Mouse (Mus musculus): ENCODE measurements around the gene Il9. TPM values are rescaled to one million over a fixed set of nuclear protein-coding genes. Genes with fewer than 3 reads are reported as not detected.
A peak's percentile ranks its signal among the peaks of the same experiment; 100 is the strongest.

Gene Il9
- total and polyA plus RNA-seq, 2 experiments: not detected

- Histone ChIP-seq H3K36me3 (ENCODE audit: control insufficient read depth, insufficient read depth, low read length) (no peaks in the 10 kb centered on the region), H3K27me3 (ENCODE audit: control insufficient read depth, insufficient read depth, low read length) (no peaks in the 10 kb centered on the region), H3K27ac (replicated peaks; ENCODE audit: insufficient read depth, low read depth, low read length) (no peak overlapping the region), H3K9ac (ENCODE audit: low read depth, low read length) (no peak overlapping the region), H3K4me3 (ENCODE audit: insufficient read depth, low read depth, low read length) (no peak overlapping the region), H3K79me2 (ENCODE audit: control insufficient read depth, insufficient read depth, low read length) (no peaks in the 10 kb centered on the region), H3K4me1 (ENCODE audit: control insufficient read depth, insufficient read depth, low read length) (peaks cover 5% of the 10 kb centered on the region)
- 90% methylated on average over 6 of the region's 6 CpGs for WGBS
- TF ChIP-seq CTCF (IDR thresholded peaks at IDR 0.05; ENCODE audit: low read depth, low read length) (0 out of 2 replicates have a peak, but pooled peaks have one; percentile 5), POLR2A (IDR thresholded peaks at IDR 0.05; ENCODE audit: extremely low read depth, insufficient read depth, low read length) (no peak)
- no peak for DNase-seq (ENCODE audit: extremely low read depth, low read depth, low spot score)
These were observed 4.0 kb downstream of the Il9 start for GRCm38 (mm10) chr13:56478027-56478426.

- Histone ChIP-seq H3K4me3 (ENCODE audit: insufficient read depth, low read depth, low read length) (no peak overlapping the region), H3K27ac (replicated peaks; ENCODE audit: insufficient read depth, low read depth, low read length) (no peak overlapping the region), H3K79me2 (ENCODE audit: control insufficient read depth, insufficient read depth, low read length) (no peaks in the 10 kb centered on the region), H3K27me3 (ENCODE audit: control insufficient read depth, insufficient read depth, low read length) (no peaks in the 10 kb centered on the region), H3K9ac (ENCODE audit: low read depth, low read length) (no peak overlapping the region), H3K4me1 (ENCODE audit: control insufficient read depth, insufficient read depth, low read length) (peaks cover 5% of the 10 kb centered on the region), H3K36me3 (ENCODE audit: control insufficient read depth, insufficient read depth, low read length) (no peaks in the 10 kb centered on the region)
- 3% methylated on average over 6 of the region's 6 CpGs for WGBS
- TF ChIP-seq CTCF (IDR thresholded peaks at IDR 0.05; ENCODE audit: low read depth, low read length) (no peak), POLR2A (IDR thresholded peaks at IDR 0.05; ENCODE audit: extremely low read depth, insufficient read depth, low read length) (no peak)
- peak; percentile 67 for DNase-seq (ENCODE audit: extremely low read depth, low read depth, low spot score)
These were observed 4.8 kb downstream of the Il9 start for GRCm38 (mm10) chr13:56477271-56477670.

DNA sequence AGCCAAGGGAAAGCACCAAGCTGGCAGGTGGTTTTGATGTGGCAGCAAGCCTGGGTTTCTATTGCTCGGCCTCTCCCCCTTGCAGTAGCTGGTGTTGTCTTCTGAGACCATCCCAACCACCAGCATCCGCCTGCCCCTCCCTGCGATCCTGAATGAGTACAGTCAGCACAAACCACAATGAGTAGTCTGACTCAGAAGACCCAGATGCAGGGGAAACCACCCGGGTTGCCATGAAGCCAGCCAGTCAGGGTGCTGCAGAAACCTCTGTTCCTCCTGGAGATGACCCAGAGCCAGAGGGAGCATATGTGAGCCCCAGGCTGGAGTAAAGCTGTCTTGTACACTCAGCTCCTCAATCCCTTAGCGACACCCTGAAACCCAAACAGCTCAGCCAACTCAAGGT lies 5.3 kb downstream of the Il9 start:
- Histone ChIP-seq H3K4me1 (ENCODE audit: control insufficient read depth, insufficient read depth, low read length) (peaks cover 5% of the 10 kb centered on the region), H3K36me3 (ENCODE audit: control insufficient read depth, insufficient read depth, low read length) (no peaks in the 10 kb centered on the region), H3K4me3 (ENCODE audit: insufficient read depth, low read depth, low read length) (no peak overlapping the region), H3K27ac (replicated peaks; ENCODE audit: insufficient read depth, low read depth, low read length) (no peak overlapping the region), H3K79me2 (ENCODE audit: control insufficient read depth, insufficient read depth, low read length) (no peaks in the 10 kb centered on the region), H3K27me3 (ENCODE audit: control insufficient read depth, insufficient read depth, low read length) (no peaks in the 10 kb centered on the region), H3K9ac (ENCODE audit: low read depth, low read length) (no peak overlapping the region)
- no peak for DNase-seq (ENCODE audit: extremely low read depth, low read depth, low spot score)
- 49% methylated on average over 5 of the region's 5 CpGs for WGBS
- TF ChIP-seq CTCF (IDR thresholded peaks at IDR 0.05; ENCODE audit: low read depth, low read length) (no peak), POLR2A (IDR thresholded peaks at IDR 0.05; ENCODE audit: extremely low read depth, insufficient read depth, low read length) (no peak)

DNA sequence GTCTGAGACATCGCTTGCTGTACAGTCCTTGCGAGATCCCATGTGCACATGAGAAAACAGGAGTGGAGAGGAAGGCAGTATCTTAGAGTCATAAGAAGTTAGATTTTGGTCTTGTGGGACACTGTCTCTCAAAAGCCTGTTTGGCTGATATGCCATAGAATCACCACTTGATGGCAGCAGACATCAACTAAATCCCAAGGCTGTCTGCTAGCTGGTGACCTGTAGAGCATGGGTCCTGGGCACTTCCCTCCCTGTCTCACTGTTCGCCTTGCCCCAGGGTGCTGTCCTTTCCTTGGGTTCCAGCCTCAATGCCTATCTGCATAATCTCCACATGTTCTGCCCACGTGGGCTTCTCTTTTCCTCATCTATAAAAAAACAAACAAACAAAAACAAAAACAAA lies 6.7 kb downstream of the Il9 start:
- H3K27me3 ChIP-seq (ENCODE audit: control insufficient read depth, insufficient read depth, low read length): no peaks in the 10 kb centered on the region
- H3K27ac ChIP-seq (replicated peaks; ENCODE audit: insufficient read depth, low read depth, low read length): no peak overlapping the region
- WGBS: 16% methylated on average over 4 of the region's 4 CpGs
- H3K4me3 ChIP-seq (ENCODE audit: insufficient read depth, low read depth, low read length): no peak overlapping the region
- DNase-seq (ENCODE audit: extremely low read depth, low read depth, low spot score): peak; percentile 64
- no peak for TF ChIP-seq POLR2A (IDR thresholded peaks at IDR 0.05; ENCODE audit: extremely low read depth, insufficient read depth, low read length)
- TF ChIP-seq CTCF (IDR thresholded peaks at IDR 0.05; ENCODE audit: low read depth, low read length): peak; percentile 69
- H3K9ac ChIP-seq (ENCODE audit: low read depth, low read length): no peak overlapping the region
- H3K79me2 ChIP-seq (ENCODE audit: control insufficient read depth, insufficient read depth, low read length): no peaks in the 10 kb centered on the region
- peaks cover 5% of the 10 kb centered on the region for H3K4me1 ChIP-seq (ENCODE audit: control insufficient read depth, insufficient read depth, low read length)
- no peaks in the 10 kb centered on the region for H3K36me3 ChIP-seq (ENCODE audit: control insufficient read depth, insufficient read depth, low read length)

DNA sequence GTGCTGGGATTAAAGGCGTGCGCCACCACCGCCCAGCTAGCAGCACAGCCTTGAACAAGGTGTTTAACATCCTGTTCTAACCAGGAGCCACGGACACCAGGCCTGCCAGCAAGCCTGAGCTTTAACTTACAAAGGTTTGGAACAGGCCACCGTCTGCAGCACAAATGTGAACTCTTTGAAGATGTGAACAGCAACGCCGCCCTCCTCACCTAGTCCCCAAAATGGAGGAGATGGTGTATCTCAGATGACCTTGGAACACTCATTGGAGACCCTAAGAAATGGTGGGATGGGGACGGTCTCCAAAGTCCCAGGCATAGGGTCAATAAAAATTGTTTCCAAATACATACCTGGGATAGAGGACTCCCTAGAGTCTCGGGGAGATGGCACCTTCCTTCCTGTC lies 9.4 kb downstream of the Il9 start:
- no peak for DNase-seq (ENCODE audit: extremely low read depth, low read depth, low spot score)
- TF ChIP-seq POLR2A (IDR thresholded peaks at IDR 0.05; ENCODE audit: extremely low read depth, insufficient read depth, low read length): no peak
- TF ChIP-seq CTCF (IDR thresholded peaks at IDR 0.05; ENCODE audit: low read depth, low read length): no peak
- Histone ChIP-seq H3K79me2 (ENCODE audit: control insufficient read depth, insufficient read depth, low read length) (no peaks in the 10 kb centered on the region), H3K4me3 (ENCODE audit: insufficient read depth, low read depth, low read length) (no peak overlapping the region), H3K27me3 (ENCODE audit: control insufficient read depth, insufficient read depth, low read length) (no peaks in the 10 kb centered on the region), H3K9ac (ENCODE audit: low read depth, low read length) (no peak overlapping the region), H3K27ac (replicated peaks; ENCODE audit: insufficient read depth, low read depth, low read length) (no peak overlapping the region), H3K36me3 (ENCODE audit: control insufficient read depth, insufficient read depth, low read length) (no peaks in the 10 kb centered on the region), H3K4me1 (ENCODE audit: control insufficient read depth, insufficient read depth, low read length) (peaks cover 5% of the 10 kb centered on the region)
- 92% methylated on average over 9 of the region's 9 CpGs for WGBS

DNA sequence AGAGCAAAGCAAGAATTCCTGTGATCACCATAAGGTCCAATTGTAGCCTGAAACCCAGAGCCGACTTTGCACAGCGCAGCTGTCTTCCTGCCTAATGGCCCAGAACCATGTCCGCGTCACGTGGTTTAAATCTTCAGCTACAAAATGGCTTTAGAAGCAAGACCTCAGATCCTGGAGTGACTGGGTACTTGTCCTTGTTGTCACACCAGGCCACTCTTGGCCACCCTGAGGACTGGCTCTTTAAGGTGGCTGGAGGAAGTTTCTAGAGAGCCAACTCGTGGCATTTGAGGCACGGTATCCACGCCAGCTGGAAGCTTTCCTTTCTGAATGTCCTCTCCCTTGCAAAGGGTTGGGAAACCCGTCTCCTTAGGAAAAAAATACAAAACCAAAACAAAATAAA lies 10.1 kb downstream of the Il9 start:
- no peak overlapping the region for H3K4me3 ChIP-seq (ENCODE audit: insufficient read depth, low read depth, low read length)
- WGBS: 74% methylated on average over 9 of the region's 9 CpGs
- H3K36me3 ChIP-seq (ENCODE audit: control insufficient read depth, insufficient read depth, low read length): no peaks in the 10 kb centered on the region
- H3K4me1 ChIP-seq (ENCODE audit: control insufficient read depth, insufficient read depth, low read length): peaks cover 1% of the 10 kb centered on the region
- DNase-seq (ENCODE audit: extremely low read depth, low read depth, low spot score): no peak
- TF ChIP-seq CTCF (IDR thresholded peaks at IDR 0.05; ENCODE audit: low read depth, low read length) (no peak), POLR2A (IDR thresholded peaks at IDR 0.05; ENCODE audit: extremely low read depth, insufficient read depth, low read length) (no peak)
- H3K27ac ChIP-seq (replicated peaks; ENCODE audit: insufficient read depth, low read depth, low read length): no peak overlapping the region
- H3K9ac ChIP-seq (ENCODE audit: low read depth, low read length): no peak overlapping the region
- no peaks in the 10 kb centered on the region for H3K79me2 ChIP-seq (ENCODE audit: control insufficient read depth, insufficient read depth, low read length)
- H3K27me3 ChIP-seq (ENCODE audit: control insufficient read depth, insufficient read depth, low read length): no peaks in the 10 kb centered on the region

Data from liver, adult 2 months (tissue).